Mouse (Mus musculus) activated CD4-positive, CD25-positive, alpha-beta regulatory T cell, adult 9 weeks (primary cell): ENCODE measurements around the gene Vbp1. TPM values are rescaled to one million over a fixed set of nuclear protein-coding genes. Genes with fewer than 3 reads are reported as not detected.

Experiments used
- polyA plus RNA-seq: library from polyadenylated mRNA; unstranded; fragments of 100-300 nt; shearing (Covaris generic); gene quantifications from one replicate; pipeline ENCODE4 v1.2.1, GENCODE M21; 2017

The Vbp1 gene
- polyA plus RNA-seq: 136 TPM

GRCm38 (mm10) chrX:75514179-75514972 is at the start of gene Vbp1:
TSS of gene Vbp1 (plus strand) at chrX:75514299.

DNA sequence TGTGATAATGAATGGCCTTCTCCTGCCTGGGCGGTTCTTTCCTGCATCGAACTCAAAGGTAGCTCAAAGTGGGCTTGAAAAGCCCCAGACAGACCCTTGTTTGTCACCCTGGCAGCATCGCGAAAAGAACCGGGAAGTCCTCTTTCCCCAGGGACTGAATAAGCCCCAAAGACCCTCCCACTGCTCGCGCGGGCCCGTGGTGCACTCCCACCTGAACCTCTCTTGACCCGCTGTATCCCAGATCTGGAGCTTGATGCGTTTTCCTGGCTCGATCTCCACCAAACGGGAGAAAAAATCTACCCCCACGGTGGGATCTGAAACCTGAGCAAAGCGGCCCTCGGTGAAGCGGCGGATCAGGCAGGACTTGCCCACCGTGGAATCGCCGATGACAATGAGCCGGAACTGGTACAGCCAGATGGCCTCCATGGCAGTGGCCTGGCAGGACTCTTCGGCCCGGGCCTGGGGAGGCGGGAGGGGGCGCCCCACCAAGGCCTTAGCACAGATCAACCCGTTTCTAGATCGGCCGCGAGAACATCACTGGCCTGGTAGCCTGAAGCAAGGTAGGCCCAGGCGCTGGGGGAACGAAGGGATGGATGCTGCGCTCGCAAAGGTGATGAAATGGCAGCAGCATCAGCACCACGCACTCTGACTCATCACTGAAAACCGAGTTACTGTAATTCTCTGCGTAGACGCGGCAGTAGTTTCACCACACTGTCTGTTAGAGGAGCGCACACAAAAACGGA is 63.7 kb downstream of the Vbp1 start, which contains the start of gene Rab39b:
Gene Rab39b, minus strand, starts transcription at position 650 of the 743 bp plus-strand sequence.

Other genes starting within 250 kb of the Vbp1 start
- 65.8 TPM for gene Fundc2, start 131.9 kb upstream of the Vbp1 start, polyA plus RNA-seq
- gene F8, start 131.7 kb upstream of the Vbp1 start, polyA plus RNA-seq: 0.16 TPM
- 20.0 TPM for gene Cmc4, start 97.7 kb upstream of the Vbp1 start, polyA plus RNA-seq
- gene Mtcp1, start 97.7 kb upstream of the Vbp1 start, polyA plus RNA-seq: 12.2 TPM
- gene Brcc3, start 97.7 kb upstream of the Vbp1 start, polyA plus RNA-seq: 76.6 TPM
- gene Rab39b, start 63.9 kb downstream of the Vbp1 start, polyA plus RNA-seq: 2.0 TPM